Mouse (Mus musculus): Measurements from ENCODE around the gene Zbtb20. TPM values are rescaled to one million over a fixed set of nuclear protein-coding genes. Genes with fewer than 3 reads are reported as not detected.

Gene Zbtb20
- polyA plus RNA-seq, 1 experiment from 2014 or later: 30.9 TPM

- WGBS: 53% methylated on average over 4 of the region's 4 CpGs
- ATAC-seq (ENCODE audit: extremely low read depth, insufficient number of reproducible peaks, low FRiP score, low TSS enrichment): no peak
- Histone ChIP-seq H3K4me3 (no peak overlapping the region), H3K27ac (replicated peaks) (no peak overlapping the region), H3K9ac (no peak overlapping the region), H3K4me1 (peaks cover 37% of the 10 kb centered on the region), H3K9me3 (no peaks in the 10 kb centered on the region), H3K27me3 (replicated peaks) (no peaks in the 10 kb centered on the region), H3K36me3 (no peaks in the 10 kb centered on the region), H3K4me2 (no peak overlapping the region)
Observed at GRCm38 (mm10) chr16:43515538-43515937, 639.9 kb downstream of the Zbtb20 start.

- Histone ChIP-seq H3K36me3 (no peaks in the 10 kb centered on the region), H3K4me1 (peaks cover 16% of the 10 kb centered on the region), H3K27ac (replicated peaks) (no peak overlapping the region), H3K9me3 (no peaks in the 10 kb centered on the region), H3K27me3 (replicated peaks) (no peaks in the 10 kb centered on the region), H3K9ac (no peak overlapping the region), H3K4me3 (no peak overlapping the region), H3K4me2 (no peak overlapping the region)
- no peak for ATAC-seq (ENCODE audit: extremely low read depth, insufficient number of reproducible peaks, low FRiP score, low TSS enrichment)
- 56% methylated on average over 2 of the region's 2 CpGs for WGBS
Observed at GRCm38 (mm10) chr16:43520274-43520673, 644.6 kb downstream of the Zbtb20 start.

GRCm38 (mm10) chr16:43522482-43522881, 646.8 kb downstream of the Zbtb20 start:
- Histone ChIP-seq H3K4me2 (no peak overlapping the region), H3K9me3 (no peaks in the 10 kb centered on the region), H3K4me3 (no peak overlapping the region), H3K36me3 (no peaks in the 10 kb centered on the region), H3K27ac (replicated peaks) (no peak overlapping the region), H3K27me3 (replicated peaks) (no peaks in the 10 kb centered on the region), H3K4me1 (peaks cover 9% of the 10 kb centered on the region), H3K9ac (no peak overlapping the region)
- WGBS: 86% methylated on average over 4 of the region's 4 CpGs
- ATAC-seq (ENCODE audit: extremely low read depth, insufficient number of reproducible peaks, low FRiP score, low TSS enrichment): no peak

- 79% methylated on average over 9 of the region's 9 CpGs for WGBS
- Histone ChIP-seq H3K27ac (replicated peaks) (no peak overlapping the region), H3K9me3 (no peaks in the 10 kb centered on the region), H3K4me3 (no peak overlapping the region), H3K9ac (no peak overlapping the region), H3K27me3 (replicated peaks) (no peaks in the 10 kb centered on the region), H3K4me1 (peaks cover 15% of the 10 kb centered on the region), H3K4me2 (no peak overlapping the region), H3K36me3 (no peaks in the 10 kb centered on the region)
- ATAC-seq (ENCODE audit: extremely low read depth, insufficient number of reproducible peaks, low FRiP score, low TSS enrichment): no peak
Observed at GRCm38 (mm10) chr16:43524179-43524578, 648.5 kb downstream of the Zbtb20 start.

- Histone ChIP-seq H3K9ac (no peak overlapping the region), H3K9me3 (no peaks in the 10 kb centered on the region), H3K4me3 (no peak overlapping the region), H3K4me1 (peaks cover 10% of the 10 kb centered on the region), H3K36me3 (no peaks in the 10 kb centered on the region), H3K27me3 (replicated peaks) (no peaks in the 10 kb centered on the region), H3K4me2 (no peak overlapping the region), H3K27ac (replicated peaks) (no peak overlapping the region)
- ATAC-seq (ENCODE audit: extremely low read depth, insufficient number of reproducible peaks, low FRiP score, low TSS enrichment): no peak
- WGBS: 86% methylated on average over 6 of the region's 6 CpGs
Observed at GRCm38 (mm10) chr16:43525624-43526023, 649.9 kb downstream of the Zbtb20 start.

GRCm38 (mm10) chr16:43528300-43528699, 652.6 kb downstream of the Zbtb20 start:
- Histone ChIP-seq H3K4me3 (no peak overlapping the region), H3K9me3 (no peaks in the 10 kb centered on the region), H3K9ac (no peak overlapping the region), H3K27ac (replicated peaks) (no peak overlapping the region), H3K4me1 (peaks cover 10% of the 10 kb centered on the region), H3K27me3 (replicated peaks) (no peaks in the 10 kb centered on the region), H3K36me3 (no peaks in the 10 kb centered on the region), H3K4me2 (no peak overlapping the region)
- 53% methylated on average over 1 of the region's 1 CpGs for WGBS
- ATAC-seq (ENCODE audit: extremely low read depth, insufficient number of reproducible peaks, low FRiP score, low TSS enrichment): no peak

GRCm38 (mm10) chr16:43531328-43531727, 655.6 kb downstream of the Zbtb20 start:
- H3K4me1 ChIP-seq: peaks cover 10% of the 10 kb centered on the region
- H3K27me3 ChIP-seq (replicated peaks): no peaks in the 10 kb centered on the region
- ATAC-seq (ENCODE audit: extremely low read depth, insufficient number of reproducible peaks, low FRiP score, low TSS enrichment): no peak
- no peak overlapping the region for H3K4me3 ChIP-seq
- H3K9ac ChIP-seq: no peak overlapping the region
- H3K27ac ChIP-seq (replicated peaks): no peak overlapping the region
- no peak overlapping the region for H3K4me2 ChIP-seq
- H3K9me3 ChIP-seq: no peaks in the 10 kb centered on the region
- WGBS: 79% methylated on average over 6 of the region's 6 CpGs
- H3K36me3 ChIP-seq: no peaks in the 10 kb centered on the region

GRCm38 (mm10) chr16:43534103-43534502, 658.4 kb downstream of the Zbtb20 start:
- 83% methylated on average over 3 of the region's 3 CpGs for WGBS
- no peak for ATAC-seq (ENCODE audit: extremely low read depth, insufficient number of reproducible peaks, low FRiP score, low TSS enrichment)
- H3K36me3 ChIP-seq: no peaks in the 10 kb centered on the region

GRCm38 (mm10) chr16:43535912-43536311, 660.2 kb downstream of the Zbtb20 start:
- Histone ChIP-seq H3K27ac (replicated peaks) (no peak overlapping the region), H3K36me3 (no peaks in the 10 kb centered on the region), H3K4me1 (peaks cover 5% of the 10 kb centered on the region; the same call in 1 of the 2 replicates), H3K4me3 (no peak overlapping the region), H3K9me3 (no peaks in the 10 kb centered on the region), H3K9ac (no peak overlapping the region), H3K27me3 (replicated peaks) (no peaks in the 10 kb centered on the region), H3K4me2 (no peak overlapping the region)
- WGBS: 85% methylated on average over 1 of the region's 1 CpGs
- ATAC-seq (ENCODE audit: extremely low read depth, insufficient number of reproducible peaks, low FRiP score, low TSS enrichment): no peak

More at GRCm38 (mm10) chr16:43534103-43534502, 658.4 kb downstream of the Zbtb20 start:
- Histone ChIP-seq H3K4me3 (no peak overlapping the region), H3K9ac (no peak overlapping the region), H3K27me3 (replicated peaks) (no peaks in the 10 kb centered on the region), H3K9me3 (no peaks in the 10 kb centered on the region), H3K4me2 (no peak overlapping the region), H3K27ac (replicated peaks) (no peak overlapping the region), H3K4me1 (peaks cover 5% of the 10 kb centered on the region; the same call in 1 of the 2 replicates)

- peaks cover 5% of the 10 kb centered on the region; the same call in 1 of the 2 replicates for H3K4me1 ChIP-seq
- no peak for ATAC-seq (ENCODE audit: extremely low read depth, insufficient number of reproducible peaks, low FRiP score, low TSS enrichment)
- H3K4me2 ChIP-seq: no peak overlapping the region
- no peaks in the 10 kb centered on the region for H3K27me3 ChIP-seq (replicated peaks)
- no peak overlapping the region for H3K9ac ChIP-seq
- no peaks in the 10 kb centered on the region for H3K9me3 ChIP-seq
- 72% methylated on average over 7 of the region's 7 CpGs for WGBS
- H3K4me3 ChIP-seq: no peak overlapping the region
- no peaks in the 10 kb centered on the region for H3K36me3 ChIP-seq
- H3K27ac ChIP-seq (replicated peaks): no peak overlapping the region
Observed at GRCm38 (mm10) chr16:43537163-43537562, 661.5 kb downstream of the Zbtb20 start.

- no peaks in the 10 kb centered on the region for H3K9me3 ChIP-seq
- H3K27me3 ChIP-seq (replicated peaks): no peaks in the 10 kb centered on the region
- no peak overlapping the region for H3K9ac ChIP-seq
- no peak for ATAC-seq (ENCODE audit: extremely low read depth, insufficient number of reproducible peaks, low FRiP score, low TSS enrichment)
- peaks cover 8% of the 10 kb centered on the region; the same call in 1 of the 2 replicates for H3K4me1 ChIP-seq
- no peak overlapping the region for H3K4me3 ChIP-seq
- H3K4me2 ChIP-seq: no peak overlapping the region
- 70% methylated on average over 12 of the region's 12 CpGs for WGBS
- no peaks in the 10 kb centered on the region for H3K36me3 ChIP-seq
- H3K27ac ChIP-seq (replicated peaks): no peak overlapping the region
Observed at GRCm38 (mm10) chr16:43539659-43540096, 664.0 kb downstream of the Zbtb20 start.

GRCm38 (mm10) chr16:43540108-43540507, 664.4 kb downstream of the Zbtb20 start:
- ATAC-seq (ENCODE audit: extremely low read depth, insufficient number of reproducible peaks, low FRiP score, low TSS enrichment): no peak
- H3K4me1 ChIP-seq: peaks cover 11% of the 10 kb centered on the region; the same call in 1 of the 2 replicates
- H3K4me3 ChIP-seq: no peak overlapping the region
- H3K9me3 ChIP-seq: no peaks in the 10 kb centered on the region
- H3K9ac ChIP-seq: no peak overlapping the region
- no peaks in the 10 kb centered on the region for H3K36me3 ChIP-seq
- no peak overlapping the region for H3K27ac ChIP-seq (replicated peaks)
- H3K4me2 ChIP-seq: no peak overlapping the region
- 24% methylated on average over 3 of the region's 3 CpGs for WGBS
- H3K27me3 ChIP-seq (replicated peaks): no peaks in the 10 kb centered on the region
